Mouse (Mus musculus): ENCODE measurements at regions not wholly inside any gene's neighbourhood (a gene's known extent, or its start where the extent isn't known, plus 50 kb on each side); places are given as distances from the start of the nearest gene placed in this dataset.

DNA sequence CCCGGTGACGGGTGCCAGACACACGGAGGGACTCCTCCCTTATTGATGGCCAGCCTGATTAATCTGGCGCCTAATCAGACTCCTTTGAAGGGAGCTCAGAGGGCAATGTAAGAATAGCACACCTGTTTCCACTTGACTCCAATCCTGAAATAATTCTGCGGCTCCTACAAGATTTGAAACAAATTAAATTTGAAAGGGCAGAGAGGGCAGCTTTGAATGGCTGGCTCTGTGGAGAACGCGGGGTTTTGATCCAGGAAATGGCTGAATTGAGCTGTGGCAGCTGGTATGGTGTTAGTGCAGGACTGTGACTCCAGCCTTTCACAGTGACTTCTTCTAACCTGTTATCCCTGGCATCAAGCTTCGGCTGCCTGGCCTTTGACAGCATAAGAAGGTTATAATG, 232.0 kb upstream of the Mpped2 start:
- DNase-seq, result no peak

DNA sequence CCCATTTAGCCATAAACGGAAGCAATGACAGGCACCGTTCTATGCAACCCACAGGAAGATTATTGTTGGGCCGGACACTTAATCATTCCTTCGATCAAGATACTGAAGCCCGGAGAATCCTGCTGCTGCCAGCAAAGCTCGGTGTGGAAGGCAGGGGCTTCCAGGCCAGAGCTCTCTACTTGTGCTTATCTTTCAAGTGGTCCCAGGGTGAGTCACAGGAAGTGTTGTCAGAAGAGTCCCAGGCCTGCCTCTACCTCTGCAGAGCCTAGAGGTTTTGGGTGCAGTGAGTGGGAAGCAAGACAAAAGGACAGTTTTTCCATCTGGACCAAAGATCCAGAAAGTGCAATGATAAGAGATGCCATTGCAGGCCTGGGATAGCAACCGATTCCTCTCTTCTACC, 231.6 kb upstream of the Mpped2 start:
- no peak for DNase-seq

DNA sequence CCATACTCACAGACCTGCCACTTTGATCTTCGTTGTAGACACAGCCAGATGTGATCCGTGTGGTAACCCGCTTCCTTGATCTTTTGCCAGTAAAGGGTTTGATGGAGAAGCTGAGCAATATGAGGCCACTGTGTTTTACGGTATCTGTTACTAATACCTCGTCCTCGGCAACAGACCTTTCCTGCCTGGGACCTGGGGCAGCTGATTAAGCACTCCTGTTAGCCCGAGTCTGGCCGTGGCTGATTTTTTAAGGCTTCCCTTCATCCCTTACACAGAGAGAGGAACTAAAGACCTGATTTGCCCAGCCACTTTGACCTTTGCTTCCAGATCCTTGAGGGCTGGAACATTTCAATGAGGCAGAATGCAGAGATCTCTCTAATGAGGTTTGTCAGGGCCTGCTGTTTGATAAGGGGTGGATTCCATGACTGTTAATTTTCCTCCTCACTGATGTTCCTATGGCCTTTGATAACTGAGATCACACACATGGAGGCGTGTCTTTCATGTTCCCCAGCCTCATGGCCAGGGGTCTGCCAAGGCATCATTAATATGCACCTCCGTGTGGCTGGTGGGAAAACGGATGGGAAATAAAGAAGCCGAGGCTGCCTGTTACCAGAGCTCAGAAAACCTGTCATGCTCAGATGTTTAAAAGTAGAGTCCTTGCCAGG, 231.0 kb upstream of the Mpped2 start:
- DNase-seq, result no peak

DNA sequence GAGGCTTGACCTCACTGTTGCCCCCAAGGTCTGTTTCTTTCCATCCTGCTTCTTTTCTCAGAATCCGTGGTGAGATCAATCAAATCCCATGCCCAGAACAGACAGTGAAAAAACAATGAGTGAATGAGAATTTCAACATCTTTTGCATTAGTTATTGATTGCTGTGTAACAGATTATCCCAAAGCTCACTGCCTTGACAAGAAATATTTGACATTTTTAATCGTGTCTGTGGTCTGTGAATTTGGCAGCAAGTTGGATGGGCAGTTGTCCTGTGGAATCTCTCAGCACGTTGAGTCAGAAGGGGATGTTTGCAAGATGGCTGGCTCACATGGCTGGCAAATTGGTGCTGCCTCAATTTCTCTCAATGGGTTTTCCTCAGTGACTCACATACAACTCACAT, 228.0 kb upstream of the Mpped2 start:
- DNase-seq, result no peak

DNA sequence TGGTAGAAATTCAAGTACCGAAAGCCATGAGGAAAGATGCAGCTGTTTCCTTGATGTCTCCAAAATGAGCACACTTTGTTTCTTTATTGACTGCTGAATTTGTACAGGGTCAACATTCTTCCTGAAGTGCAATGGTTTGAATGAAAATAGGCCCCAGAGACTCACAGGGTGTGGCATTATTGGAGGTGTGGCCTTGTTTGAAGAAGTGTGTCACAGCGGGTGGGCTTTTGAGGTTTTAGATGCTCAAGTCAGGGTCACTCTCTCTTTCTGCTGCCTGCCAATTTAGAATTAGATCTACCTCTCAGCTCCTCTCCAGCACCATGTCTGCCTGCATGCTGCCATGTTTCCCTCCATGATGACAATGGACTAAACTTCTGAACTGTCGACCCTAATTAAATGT, 227.2 kb upstream of the Mpped2 start:
- no peak for DNase-seq

DNA sequence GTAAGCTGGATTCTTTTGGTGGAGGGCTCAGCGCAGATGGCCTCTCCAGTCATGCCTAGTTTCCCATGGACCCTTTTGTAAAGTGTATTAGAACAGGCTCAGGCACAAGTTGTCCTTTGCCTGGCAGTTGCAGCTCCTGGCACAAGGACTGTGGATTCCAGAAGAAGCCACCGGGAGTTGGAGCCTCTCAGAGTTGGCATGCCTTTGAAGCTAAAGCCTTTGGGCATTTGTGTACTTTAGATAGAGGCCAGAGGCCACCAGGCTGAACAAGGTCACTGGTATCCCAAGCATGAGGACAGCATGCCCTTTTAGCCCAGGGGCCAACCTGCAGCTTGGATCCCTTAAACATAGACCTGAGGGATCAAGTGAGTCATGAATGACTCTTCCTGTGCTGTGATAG, 223.9 kb upstream of the Mpped2 start:
- no peak for DNase-seq

DNA sequence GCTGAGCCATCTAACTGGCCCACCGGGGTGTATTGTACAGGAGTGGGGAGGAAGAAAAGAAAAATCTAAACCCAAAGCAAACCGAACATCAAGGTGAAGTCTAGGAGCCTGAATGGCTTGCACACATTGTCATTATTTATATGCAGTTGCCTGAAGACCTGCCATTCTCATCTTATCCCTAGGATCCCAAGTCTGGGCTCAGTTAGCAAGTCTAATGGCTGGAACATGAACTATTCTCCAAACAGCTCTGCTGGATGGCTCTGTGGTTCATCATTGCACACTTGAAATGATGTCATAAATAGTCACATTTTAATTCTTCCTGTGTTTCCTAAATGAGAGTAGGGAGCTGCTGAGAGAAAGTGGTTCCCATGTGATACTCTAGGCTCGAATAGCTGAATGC, 219.6 kb upstream of the Mpped2 start:
- no peak for DNase-seq

DNA sequence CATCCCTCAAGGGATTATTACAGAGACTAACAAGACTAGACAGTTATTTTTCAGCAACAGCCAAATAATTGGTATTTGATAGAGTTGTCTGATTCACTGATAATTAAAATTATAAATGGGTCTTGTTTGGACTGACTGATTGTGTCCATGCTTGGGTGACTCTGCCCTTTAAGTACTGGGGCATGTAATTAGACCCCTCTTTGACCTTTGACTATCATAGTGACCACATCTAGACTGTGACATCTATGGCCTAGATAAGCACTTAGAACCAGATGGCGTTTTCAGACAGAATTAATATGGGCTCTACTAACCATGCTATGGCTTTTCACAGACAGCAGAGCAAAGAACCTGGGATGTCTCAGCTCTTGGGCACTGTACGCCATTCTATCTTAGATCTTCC, 215.1 kb upstream of the Mpped2 start:
- no peak for DNase-seq

DNA sequence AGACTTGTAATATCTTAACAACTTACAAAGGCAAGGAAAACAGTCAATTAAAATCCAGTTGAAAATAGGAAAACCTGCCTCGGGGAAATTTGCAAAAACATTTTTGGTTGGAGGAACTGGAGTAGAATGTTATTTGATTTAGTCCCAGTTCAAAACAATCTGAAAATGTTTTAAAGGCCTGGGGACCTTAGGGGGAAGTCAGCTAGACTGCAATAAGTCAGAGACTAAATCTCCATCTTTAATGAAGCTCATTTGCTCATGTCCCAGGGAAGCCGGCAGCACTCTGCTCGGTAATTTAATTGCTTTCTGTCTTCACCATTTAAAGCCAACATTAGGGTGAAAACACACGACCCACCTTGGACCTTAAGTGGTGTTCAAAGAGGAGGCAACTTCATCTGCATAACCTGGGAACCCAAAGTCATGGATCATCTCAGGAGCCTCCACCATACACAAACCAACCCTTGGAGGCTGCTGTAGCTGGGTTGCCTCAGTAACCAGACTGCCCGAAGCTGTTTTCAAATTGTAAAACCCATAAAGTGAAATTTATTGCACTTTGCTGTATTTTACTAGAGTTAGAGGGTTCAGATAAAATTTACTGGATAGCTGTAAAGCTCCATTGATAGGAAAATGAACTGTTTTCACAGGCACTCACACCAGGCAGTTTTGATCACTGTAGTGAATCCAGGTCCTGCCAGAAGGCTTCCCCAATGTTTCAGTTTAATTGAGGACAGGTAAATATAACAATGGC, 205.6 kb upstream of the Mpped2 start:
- no peak for DNase-seq

DNA sequence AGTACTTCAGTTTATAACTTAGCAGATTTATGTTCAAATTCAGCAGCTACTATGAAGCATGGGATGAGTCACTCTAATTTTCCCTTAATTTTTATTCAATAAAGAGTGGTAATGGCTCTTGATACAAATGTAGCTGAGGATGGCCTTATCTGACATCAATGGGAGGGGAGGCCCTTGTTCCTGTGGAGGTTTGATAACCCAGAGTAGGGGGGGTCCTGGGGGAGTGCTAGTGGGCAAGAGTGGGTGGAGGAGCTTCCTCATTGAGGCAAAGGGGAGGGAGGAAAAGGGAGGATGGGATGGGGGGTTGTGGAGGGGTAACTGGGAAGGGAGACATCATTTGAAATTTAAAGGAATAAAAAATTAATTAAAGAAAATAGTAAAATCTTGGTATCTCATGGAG, 194.3 kb upstream of the Mpped2 start:
- DNase-seq, result no peak

DNA sequence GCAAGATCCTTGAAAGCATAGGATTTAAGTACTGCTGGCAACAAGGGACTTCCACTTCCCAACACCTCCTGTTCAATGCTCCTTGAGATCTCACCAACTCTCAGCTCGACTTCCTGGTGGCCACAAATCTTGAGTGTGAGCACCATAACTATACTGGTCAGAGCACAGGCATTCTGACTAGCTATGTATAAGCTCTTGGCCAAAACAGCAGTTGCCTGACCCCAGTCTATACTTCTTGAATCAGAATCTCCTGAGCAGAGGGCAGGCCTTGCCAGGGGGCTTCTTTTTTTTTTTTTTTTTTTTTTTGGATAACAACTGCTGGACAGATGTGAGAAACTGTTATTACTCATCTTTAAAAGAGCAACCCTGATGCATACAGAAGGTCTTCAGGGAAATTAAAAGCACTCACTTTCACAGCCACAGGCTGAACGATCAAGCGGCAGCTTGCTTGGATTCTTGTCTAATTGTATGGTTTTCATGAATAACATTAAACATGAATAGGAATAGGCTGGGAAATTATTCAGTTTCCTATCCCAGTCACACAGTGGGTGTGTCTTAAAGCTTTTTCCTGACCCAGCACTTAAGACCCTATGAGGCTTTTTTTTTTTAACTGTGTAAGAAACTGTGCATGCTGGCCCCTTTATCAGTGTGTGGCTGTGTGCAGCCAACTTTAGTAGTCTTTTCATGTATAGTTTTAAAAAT, 193.7 kb upstream of the Mpped2 start:
- no peak for DNase-seq

DNA sequence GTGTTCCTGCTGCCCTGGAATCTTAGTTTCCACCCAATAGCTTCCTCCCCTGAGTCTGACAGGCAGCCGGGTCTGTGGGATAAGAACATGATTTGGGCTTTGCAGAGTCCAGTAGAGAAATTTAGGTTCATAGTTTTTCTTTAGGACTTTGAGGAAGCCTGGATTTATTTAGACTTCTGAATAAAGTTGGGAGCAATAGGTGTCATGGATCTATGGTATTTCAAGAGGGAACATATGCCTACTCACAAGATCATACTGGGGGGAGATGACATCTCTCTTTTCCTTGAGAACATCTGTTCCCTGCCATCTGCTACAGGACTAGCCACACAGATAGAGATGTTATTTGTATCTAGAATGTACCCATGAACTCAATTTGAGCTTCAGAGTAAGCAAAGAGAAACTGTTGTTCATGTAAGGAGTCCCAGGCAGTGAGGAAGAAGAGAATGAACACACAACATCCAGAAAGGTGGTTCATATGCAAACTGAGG, 188.1 kb upstream of the Mpped2 start:
- DNase-seq, result no peak

DNA sequence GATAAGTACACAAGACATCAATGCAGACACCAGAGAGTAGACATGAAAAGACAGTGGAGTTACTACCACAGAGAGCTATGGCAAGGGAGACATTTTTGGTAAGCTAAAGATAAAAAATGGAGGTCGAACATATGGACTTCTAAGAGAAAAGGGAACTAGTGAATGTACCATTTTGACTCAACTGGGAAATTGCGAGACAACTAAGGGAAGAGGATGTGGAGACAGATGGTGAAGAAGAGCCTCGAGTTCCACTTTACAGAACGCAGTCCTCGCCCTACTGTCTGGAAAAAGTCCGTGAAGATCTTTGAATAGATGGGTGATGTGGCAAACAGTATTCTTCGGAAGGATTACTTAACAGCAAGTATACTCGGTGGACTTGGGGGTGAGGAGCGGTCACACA, 181.2 kb upstream of the Mpped2 start:
- no peak for DNase-seq

DNA sequence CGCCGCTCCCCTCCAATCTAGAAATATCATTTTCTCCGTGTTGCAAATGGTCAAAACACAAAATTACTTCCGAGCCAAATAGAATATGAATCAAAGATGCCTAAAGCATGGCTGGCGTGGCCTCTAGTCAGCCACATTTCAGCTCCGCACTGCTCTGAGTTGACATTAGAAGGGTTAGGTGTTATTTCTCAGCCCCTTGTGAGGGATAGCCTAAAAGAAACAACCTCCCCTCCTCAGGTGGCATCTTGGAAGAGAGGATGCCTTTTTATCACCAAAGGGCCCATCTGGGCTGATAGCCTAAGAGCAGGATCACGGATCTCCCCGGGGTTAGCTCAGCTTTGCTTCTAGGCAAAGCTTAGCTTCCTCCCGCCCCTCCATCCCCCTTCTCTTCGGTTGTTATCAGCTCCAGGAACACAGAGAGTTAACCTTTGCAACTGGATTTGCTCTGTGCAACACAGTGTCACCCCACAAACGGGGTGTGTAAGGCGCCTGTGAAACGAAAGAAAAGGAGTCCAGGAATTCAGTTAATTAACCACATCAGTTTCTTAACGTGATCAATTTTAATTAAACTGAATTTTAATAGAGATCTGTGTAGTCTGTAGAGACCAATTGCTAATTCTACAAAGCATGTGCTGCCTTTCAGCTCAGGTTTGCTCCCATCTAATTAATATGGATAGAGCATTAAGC, 180.6 kb upstream of the Mpped2 start:
- no peak for DNase-seq

DNA sequence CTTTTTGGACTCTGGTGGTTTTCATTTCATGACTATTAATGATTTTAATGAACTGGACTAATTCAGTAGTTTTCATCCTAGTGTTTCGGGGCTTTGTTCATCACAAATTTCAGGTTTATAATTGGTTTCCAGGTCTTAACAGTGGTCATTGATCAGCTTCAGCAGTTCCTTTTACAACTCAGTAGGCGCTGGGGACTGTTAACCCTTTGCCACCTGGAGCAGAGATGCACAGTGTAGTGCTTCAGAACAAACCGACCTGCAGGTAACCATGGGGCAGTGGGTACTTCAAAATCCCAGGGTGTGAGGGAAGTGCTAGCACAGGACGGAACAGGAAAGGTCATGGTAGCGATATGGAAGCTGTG, 180.1 kb upstream of the Mpped2 start:
- no peak for DNase-seq

DNA sequence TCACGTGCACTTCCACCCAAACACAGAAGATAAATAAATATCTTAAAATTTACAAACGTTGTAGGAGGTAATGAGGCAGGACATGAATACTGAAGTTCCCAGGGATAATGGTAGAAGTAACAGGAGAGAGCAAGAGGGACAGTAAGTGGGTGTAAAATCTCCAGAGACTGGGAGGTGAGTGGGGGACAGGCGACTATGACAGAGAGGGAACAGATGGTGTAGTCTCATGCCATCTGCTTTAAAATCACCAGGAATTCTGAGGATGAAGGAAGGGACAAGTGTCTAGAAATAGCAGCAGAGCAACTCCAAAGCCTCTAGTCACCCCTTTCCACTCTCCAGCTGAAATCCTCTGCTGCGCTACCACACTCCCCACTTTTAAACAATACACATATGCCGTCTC, 175.8 kb upstream of the Mpped2 start:
- peak; percentile 25 for DNase-seq

DNA sequence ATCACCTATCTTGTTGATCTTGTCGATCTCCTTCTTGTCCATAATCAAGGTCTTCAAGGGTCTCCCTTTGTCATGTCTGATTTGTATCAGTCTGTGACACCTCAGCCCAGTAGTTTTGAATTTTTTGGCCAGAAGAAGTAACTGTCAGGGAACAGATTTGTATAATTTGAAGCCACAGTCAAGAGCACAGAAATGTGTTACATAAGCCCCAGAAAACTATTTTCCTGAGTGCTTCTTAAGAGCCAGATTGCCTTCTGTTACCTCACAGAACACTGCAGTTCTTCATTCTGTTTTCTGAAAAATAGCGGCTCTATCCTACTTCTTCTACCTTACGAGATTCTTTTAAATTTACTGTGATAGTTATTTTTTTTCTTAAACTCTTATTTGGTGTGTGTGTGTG, 170.1 kb upstream of the Mpped2 start:
- no peak for DNase-seq

DNA sequence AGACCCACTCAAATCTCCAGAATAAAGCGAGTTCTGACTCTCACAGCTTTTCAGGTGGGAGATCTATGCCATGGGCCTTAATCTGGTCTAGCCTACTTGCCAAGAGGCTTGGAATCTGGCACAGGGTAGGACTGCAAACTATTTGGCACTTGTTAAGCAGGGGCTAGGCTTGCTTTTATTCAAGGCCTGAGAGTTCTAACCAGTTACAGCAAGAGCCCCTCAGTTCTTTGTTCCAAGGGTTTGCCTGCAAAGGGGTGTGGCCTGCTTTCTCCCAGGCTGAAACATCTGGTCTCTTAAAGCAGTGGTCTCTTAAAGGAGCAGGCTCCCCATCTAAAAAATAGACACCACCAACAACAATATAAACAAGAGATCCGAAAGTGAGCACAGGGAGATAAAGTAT, 166.1 kb upstream of the Mpped2 start:
- DNase-seq, result no peak

DNA sequence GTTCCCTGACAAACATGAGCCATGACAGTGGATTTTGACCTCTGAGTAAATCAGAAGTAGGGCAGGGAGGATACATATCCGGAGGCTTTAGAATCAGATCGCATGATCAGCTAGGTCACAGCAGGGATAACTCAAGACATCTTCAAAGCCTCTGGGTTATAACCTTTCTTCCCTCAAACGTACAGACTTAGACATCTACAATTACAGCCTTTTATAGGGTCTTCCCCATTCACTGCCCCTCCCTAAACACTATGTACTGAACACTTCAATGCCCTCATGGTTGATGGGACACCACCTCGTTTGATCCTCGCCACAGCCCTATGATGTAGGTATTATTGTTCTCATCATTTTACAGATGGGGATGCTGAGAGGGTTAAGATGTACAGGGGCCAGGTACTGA, 163.8 kb upstream of the Mpped2 start:
- DNase-seq, result no peak

DNA sequence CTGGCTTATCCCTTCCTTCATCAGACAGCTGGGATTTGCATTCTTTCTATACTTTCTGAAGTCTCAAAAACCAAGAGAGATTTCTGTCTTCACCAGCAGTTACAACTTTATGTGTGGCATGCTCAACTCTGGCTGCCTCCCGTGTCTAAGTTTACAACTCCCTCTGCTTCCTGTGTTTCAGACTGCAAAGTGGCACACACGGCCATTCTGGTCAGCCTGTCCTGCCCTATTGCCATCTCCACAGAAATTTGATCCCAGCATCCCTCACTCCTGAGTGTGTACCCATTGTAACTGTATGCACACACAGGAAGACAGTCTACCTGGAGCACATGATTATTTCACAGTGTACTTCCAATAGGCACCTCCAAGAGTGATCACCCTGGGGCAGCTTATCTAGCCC, 163.3 kb upstream of the Mpped2 start:
- no peak for DNase-seq

DNA sequence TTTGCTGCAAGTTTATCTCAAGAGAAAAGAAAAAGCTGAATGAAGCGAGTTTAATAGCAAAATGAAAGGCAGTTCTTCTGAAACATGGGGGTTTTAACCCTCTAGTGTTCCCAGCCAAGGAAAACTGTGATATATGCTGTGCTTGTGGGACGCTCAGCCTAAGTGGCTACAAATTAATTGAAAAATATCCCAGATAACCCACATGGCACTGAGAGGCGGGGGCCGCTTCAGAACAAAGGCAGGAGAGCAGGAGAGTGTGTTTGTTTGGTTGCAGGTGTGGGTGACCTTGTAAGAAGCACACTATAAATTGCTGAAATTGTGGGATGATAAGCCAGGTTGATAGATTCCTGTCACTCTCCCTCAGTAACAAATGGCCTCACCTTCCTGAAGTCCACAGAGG, 154.7 kb upstream of the Mpped2 start:
- no peak for DNase-seq

DNA sequence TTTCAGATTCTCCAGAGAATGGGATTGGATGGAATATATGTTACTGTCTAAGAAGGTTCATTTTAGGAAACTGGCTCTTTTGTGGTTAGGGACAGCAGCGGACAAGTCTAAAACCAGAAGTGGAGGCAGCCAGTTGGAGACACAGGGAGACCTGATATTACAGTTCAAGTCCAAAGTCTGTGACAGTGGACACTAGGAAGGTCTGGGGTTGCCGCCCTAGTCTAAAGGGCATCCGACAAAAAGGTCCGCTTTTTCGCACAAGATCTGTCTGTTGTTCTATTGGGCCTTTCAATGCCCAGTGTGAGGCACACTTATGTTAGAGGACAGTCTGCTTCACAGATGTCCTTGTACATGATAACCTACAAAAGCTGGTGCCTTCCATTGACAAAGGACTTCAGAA, 152.9 kb upstream of the Mpped2 start:
- DNase-seq, result no peak

DNA sequence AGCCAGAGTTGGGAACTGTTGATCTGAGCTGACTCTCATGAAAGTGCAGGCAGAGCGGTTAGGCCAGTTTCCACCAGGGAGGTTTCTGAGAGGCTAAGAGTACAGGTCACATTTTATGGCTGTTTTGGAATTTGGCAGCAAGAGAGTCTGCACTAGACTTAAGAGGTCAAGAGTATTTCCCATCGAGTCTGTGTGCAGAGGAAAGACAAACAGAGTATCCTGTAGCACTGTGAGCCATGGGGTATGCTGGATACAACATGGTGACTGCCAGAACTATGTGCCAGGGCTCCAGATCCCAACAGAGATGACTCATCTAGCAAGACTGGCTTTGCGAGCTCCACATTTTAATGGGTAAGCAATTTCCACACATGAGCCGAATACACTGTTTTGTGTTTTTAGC, 146.0 kb upstream of the Mpped2 start:
- peak; percentile 32 for DNase-seq

DNA sequence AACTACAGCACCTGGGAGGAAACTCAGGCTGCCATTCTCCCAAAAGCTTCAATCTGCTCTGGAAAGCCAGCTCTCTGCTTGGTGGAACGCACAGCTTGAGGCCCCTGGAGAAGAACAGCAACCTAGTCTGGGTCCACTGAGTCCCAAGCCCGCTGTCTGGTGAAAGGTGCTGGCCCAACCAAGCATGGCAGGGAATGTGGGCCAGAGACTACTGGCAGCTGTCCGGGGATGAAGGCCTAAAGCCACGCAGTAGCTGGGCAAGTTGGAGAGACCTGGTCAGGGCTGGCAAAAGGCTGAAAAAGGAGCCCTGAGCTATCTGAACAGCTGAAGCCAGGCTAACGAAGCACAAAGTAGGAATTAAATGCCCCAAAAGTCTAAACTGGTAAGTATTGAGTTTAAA, 139.4 kb upstream of the Mpped2 start:
- DNase-seq, result no peak

Measured in layer of hippocampus, adult 9-11 months (tissue).